Mouse (Mus musculus) spleen, adult 12 weeks (tissue): ENCODE measurements around the gene Olfr957.

Experiments used
- DNase-seq: peaks from one replicate; pipeline ENCODE4 v3.0.0; 2022; ENCODE audit warnings: low spot score

The Olfr957 gene

GRCm38 (mm10) chr9:39515531-39515930 lies at the start of gene Olfr957:
Gene Olfr957 (minus strand): TSS chr9:39515809.
- DNase-seq, result no peak

- no peak for DNase-seq
Measured at GRCm38 (mm10) chr9:39558349-39558647, 42.7 kb upstream of the Olfr957 start.

GRCm38 (mm10) chr9:39557529-39558348 lies 42.1 kb upstream of the Olfr957 start:
- DNase-seq, result no peak

- DNase-seq, result no peak
Measured at GRCm38 (mm10) chr9:39553946-39554345, 38.3 kb upstream of the Olfr957 start, which contains the start of gene Olfr958. Gene Olfr958 (minus strand): TSS chr9:39554054.

DNA sequence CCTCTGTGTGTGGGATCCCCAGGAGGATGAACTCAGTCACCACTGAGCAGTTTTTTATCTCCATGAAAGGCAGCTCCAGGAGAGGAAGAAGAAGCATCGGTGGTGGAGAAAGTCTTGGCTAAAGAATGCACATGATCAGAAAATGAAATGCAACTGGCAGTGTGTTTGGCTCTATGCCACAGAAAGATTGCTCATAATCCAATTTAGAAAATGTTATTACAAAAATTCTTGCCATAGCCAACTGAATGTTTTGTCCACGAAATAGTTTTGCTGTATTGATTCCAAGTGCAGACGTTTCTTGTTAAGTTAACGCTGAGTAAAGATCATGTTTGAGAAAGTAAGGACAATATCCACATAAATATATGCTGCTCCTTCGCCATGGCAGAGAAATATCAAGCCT lies 35.2 kb upstream of the Olfr957 start:
- no peak for DNase-seq

DNA sequence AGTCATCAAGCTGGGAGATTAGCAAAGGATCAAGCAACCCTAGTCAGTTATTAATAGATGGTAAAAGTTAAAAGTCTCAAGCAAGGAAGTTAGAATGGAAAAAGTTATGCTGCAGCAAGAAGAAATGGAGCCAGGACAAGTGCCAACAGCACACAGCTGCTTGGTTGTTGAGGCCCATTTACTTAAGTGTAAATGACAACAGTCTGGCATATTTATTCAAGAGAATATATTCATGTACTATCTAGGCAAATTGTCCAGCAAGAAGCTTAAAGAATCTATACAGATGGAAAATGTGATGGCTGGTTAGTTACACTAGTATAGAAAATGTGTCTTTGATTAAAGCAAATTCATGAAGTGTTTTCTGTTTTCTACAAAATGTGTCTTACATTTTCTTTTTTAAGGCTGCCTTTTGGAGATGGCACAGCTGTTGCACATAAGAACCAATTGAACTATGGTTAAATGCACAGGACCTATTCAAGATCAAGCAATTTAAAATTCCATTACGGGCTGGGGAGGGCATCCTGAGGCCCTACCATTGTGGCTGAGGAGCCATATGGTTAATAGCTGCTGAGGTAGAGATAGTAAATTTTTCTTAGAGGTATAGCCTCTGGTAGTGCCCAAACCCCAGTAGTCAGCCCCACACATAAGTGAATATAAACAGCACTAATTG lies 8.1 kb upstream of the Olfr957 start:
- no peak for DNase-seq

GRCm38 (mm10) chr9:39518595-39518994 lies 3.0 kb upstream of the Olfr957 start:
- no peak for DNase-seq

GRCm38 (mm10) chr9:39509412-39509811 lies 6.2 kb downstream of the Olfr957 start:
- no peak for DNase-seq

- DNase-seq, result no peak
Measured at GRCm38 (mm10) chr9:39508998-39509397, 6.6 kb downstream of the Olfr957 start.

DNA sequence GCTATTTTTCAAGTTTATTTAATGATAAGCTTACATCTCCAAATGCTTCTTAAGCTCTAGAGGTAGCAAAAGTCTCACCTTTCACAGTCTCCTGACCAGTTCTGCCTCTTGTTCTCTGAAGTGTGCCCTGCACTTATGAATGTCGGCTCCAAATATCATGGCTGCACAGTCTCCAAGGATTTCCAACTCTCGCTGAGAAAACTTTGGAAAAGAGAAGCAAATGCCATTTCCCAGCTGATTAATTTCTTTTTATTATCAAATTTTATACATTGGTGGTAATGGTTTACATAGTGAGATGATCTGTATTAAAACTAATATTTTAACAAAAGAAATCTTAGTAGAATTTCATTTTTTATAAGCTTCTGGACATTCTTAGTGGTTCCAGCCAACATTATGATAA lies 21.7 kb downstream of the Olfr957 start, which contains the start of gene Olfr44:
Gene Olfr44, minus strand, starts transcription at position 101 of the 400 bp plus-strand sequence.
- no peak for DNase-seq

GRCm38 (mm10) chr9:39471844-39472243 lies 43.8 kb downstream of the Olfr957 start, which contains the start of gene Olfr955:
Gene Olfr955 (minus strand): TSS chr9:39471944.
- no peak for DNase-seq
